Mouse (Mus musculus): ENCODE measurements around the gene Slc47a2.

- TF ChIP-seq CTCF (conservative IDR thresholded peaks at IDR 0.05; ENCODE audit: low read length): no peak
- TF ChIP-seq NANOG (IDR thresholded peaks at IDR 0.05; ENCODE audit: borderline replicate concordance, low read length): no peak
- TF ChIP-seq POU5F1 (IDR thresholded peaks at IDR 0.05; ENCODE audit: borderline replicate concordance, low read length): no peak
Observed at GRCm38 (mm10) chr11:61320904-61321687, 21.6 kb downstream of the Slc47a2 start.
